Mouse (Mus musculus): ENCODE results near the gene Apba1. TPM values are rescaled to one million over a fixed set of nuclear protein-coding genes. Genes with fewer than 3 reads are reported as not detected.

Gene Apba1
- polyA plus RNA-seq, 2 experiments, result 0.55 to 2.5 TPM

DNA sequence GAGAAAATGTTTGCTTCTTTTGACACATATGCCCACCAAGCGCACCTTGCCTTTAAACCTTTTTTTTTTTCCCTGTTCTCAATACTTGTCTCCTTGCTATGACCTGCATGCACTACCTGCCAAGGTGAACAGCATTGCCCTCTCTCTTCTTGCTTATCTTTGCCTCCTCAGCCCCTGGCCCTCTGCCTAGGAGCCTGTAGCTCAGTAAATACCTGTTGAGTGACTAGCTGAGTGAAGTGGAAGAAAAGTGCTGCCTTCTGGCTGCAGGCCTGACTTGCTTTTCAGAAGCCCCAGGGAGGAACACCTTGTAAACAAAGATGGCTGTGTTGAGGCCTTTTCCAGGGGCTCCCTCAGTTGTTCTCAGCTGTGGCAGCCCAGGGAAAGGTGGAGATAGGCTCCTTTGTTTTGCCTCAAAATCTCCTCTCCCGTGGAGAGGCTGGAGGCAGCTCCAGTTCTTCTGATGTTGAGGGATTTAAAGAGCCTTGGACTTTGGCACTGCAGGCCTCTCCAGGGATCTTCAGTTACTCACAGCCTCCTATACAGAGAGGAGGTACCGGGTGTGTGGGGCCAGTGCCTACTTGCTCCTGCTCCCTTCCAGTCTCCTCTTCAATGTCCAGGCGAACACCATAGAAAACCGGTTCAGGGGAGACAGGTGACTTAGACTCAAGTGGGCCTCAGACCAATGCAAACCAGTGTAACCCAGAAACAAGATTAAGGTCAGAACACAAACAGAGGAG lies 209.6 kb downstream of the Apba1 start:
- Histone ChIP-seq H3K4me3 (replicated peaks; ENCODE audit: low read length) (no peak overlapping the region), H3K27me3 (ENCODE audit: control insufficient read depth, insufficient read depth, low read length) (no peaks in the 10 kb centered on the region), H3K4me2 (replicated peaks; ENCODE audit: low read depth, low read length, severe bottlenecking) (no peak overlapping the region), H3K36me3 (ENCODE audit: control insufficient read depth, insufficient read depth, low read length) (no peaks in the 10 kb centered on the region), H3K27ac (replicated peaks; ENCODE audit: low read depth, low read length) (no peak overlapping the region), H3K9ac (ENCODE audit: low read depth, low read length, severe bottlenecking) (no peak overlapping the region), H3K9me3 (ENCODE audit: control insufficient read depth, low read length) (no peaks in the 10 kb centered on the region), H3K4me1 (ENCODE audit: control insufficient read depth, insufficient read depth, low read length) (peaks cover 9% of the 10 kb centered on the region; the same call in 1 of the 2 replicates)
- whole genome bisulfite sequencing, result 67% methylated on average over 5 of the region's 5 CpGs
- no peak for TF ChIP-seq POLR2A (IDR thresholded peaks at IDR 0.05; ENCODE audit: borderline replicate concordance, extremely low read depth, insufficient read depth, insufficient read length)
- ATAC-seq (ENCODE audit: low FRiP score, low read depth), result no peak
- no peak for DNase-seq (ENCODE audit: low spot score)

DNA sequence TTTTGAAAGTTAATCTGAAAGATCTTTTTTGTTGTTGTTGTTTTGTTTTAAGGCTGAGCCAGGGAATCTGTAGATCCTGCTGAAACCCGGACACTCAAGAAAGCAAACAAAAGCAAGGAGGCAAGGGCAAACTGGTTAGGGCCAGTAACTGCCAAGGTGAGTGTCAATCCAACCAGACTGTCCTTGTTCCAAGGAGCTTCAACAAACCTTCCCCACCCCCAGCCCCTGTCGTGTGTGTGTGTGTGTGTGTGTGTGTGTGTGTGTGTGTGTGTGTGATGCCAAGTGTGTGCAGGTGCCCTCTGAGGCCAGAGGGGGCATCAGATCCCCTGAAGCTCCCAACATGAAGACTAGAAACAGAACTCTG lies 210.2 kb downstream of the Apba1 start:
- DNase-seq (ENCODE audit: low spot score) (no peak), ATAC-seq (ENCODE audit: low FRiP score, low read depth) (no peak)
- no peak overlapping the region for H3K9ac ChIP-seq (ENCODE audit: low read depth, low read length, severe bottlenecking)
- no peak overlapping the region for H3K4me3 ChIP-seq (replicated peaks; ENCODE audit: low read length)
- no peak overlapping the region for H3K4me2 ChIP-seq (replicated peaks; ENCODE audit: low read depth, low read length, severe bottlenecking)
- WGBS, result 86% methylated on average over 2 of the region's 2 CpGs
- peaks cover 11% of the 10 kb centered on the region; the same call in 1 of the 2 replicates for H3K4me1 ChIP-seq (ENCODE audit: control insufficient read depth, insufficient read depth, low read length)
- no peaks in the 10 kb centered on the region for H3K27me3 ChIP-seq (ENCODE audit: control insufficient read depth, insufficient read depth, low read length)
- no peak for TF ChIP-seq POLR2A (IDR thresholded peaks at IDR 0.05; ENCODE audit: borderline replicate concordance, extremely low read depth, insufficient read depth, insufficient read length)
- H3K27ac ChIP-seq (replicated peaks; ENCODE audit: low read depth, low read length), result no peak overlapping the region
- no peaks in the 10 kb centered on the region for H3K36me3 ChIP-seq (ENCODE audit: control insufficient read depth, insufficient read depth, low read length)
- no peaks in the 10 kb centered on the region for H3K9me3 ChIP-seq (ENCODE audit: control insufficient read depth, low read length)

DNA sequence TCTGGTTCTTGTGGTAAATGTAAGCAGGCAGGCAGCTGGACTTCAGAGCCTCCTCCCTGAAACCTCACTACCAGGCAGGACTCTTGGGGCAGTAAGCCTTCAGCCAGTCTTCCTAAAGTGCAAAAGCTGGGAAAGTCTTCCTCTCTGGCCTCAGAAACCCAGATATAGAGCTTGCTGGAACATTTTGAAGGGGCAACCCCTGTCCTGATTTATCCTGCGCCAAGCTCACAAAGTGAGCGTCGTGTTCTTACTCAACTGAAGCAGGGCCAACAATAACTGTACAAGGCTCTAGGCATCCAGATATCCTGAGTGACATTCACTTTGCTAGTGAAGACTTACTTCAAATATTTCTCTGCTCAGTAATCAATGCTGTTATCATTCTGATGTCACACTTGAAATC lies 211.7 kb downstream of the Apba1 start:
- H3K9me3 ChIP-seq (ENCODE audit: control insufficient read depth, low read length), result no peaks in the 10 kb centered on the region
- no peaks in the 10 kb centered on the region for H3K27me3 ChIP-seq (ENCODE audit: control insufficient read depth, insufficient read depth, low read length)
- DNase-seq (ENCODE audit: low spot score), result no peak
- H3K27ac ChIP-seq (replicated peaks; ENCODE audit: low read depth, low read length), result no peak overlapping the region
- no peak for ATAC-seq (ENCODE audit: low FRiP score, low read depth)
- no peak overlapping the region for H3K9ac ChIP-seq (ENCODE audit: low read depth, low read length, severe bottlenecking)
- WGBS, result 94% methylated on average over 3 of the region's 3 CpGs
- H3K36me3 ChIP-seq (ENCODE audit: control insufficient read depth, insufficient read depth, low read length), result no peaks in the 10 kb centered on the region
- TF ChIP-seq POLR2A (IDR thresholded peaks at IDR 0.05; ENCODE audit: borderline replicate concordance, extremely low read depth, insufficient read depth, insufficient read length), result no peak
- peaks cover 11% of the 10 kb centered on the region; the same call in 1 of the 2 replicates for H3K4me1 ChIP-seq (ENCODE audit: control insufficient read depth, insufficient read depth, low read length)
- H3K4me3 ChIP-seq (replicated peaks; ENCODE audit: low read length), result no peak overlapping the region
- no peak overlapping the region for H3K4me2 ChIP-seq (replicated peaks; ENCODE audit: low read depth, low read length, severe bottlenecking)

DNA sequence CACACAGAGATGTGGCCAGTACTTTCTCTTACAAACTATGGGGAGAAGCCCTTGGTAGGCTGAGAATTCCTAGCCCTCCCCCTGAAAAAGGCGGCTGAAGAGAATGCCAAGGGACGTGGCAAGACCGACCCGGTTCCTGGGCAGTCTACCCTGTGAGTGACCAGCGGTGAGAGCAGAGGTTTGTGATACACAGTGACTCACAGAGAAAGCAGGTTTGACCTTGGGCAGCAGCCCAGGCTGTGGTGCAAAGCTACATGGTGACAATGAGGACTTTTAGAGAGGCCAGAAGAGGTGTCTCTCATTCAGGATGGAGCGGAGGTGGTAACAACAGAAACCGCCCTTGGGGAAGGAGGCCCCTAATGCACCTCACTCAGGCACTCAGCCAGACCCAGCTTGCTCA lies 212.7 kb downstream of the Apba1 start:
- no peak overlapping the region for H3K9ac ChIP-seq (ENCODE audit: low read depth, low read length, severe bottlenecking)
- no peak overlapping the region for H3K4me2 ChIP-seq (replicated peaks; ENCODE audit: low read depth, low read length, severe bottlenecking)
- ATAC-seq (ENCODE audit: low FRiP score, low read depth), result no peak
- no peaks in the 10 kb centered on the region for H3K27me3 ChIP-seq (ENCODE audit: control insufficient read depth, insufficient read depth, low read length)
- WGBS, result 89% methylated on average over 7 of the region's 7 CpGs
- H3K36me3 ChIP-seq (ENCODE audit: control insufficient read depth, insufficient read depth, low read length), result no peaks in the 10 kb centered on the region
- H3K4me1 ChIP-seq (ENCODE audit: control insufficient read depth, insufficient read depth, low read length), result peaks cover 11% of the 10 kb centered on the region; the same call in 1 of the 2 replicates
- DNase-seq (ENCODE audit: low spot score), result no peak
- no peak overlapping the region for H3K27ac ChIP-seq (replicated peaks; ENCODE audit: low read depth, low read length)
- H3K4me3 ChIP-seq (replicated peaks; ENCODE audit: low read length), result no peak overlapping the region
- H3K9me3 ChIP-seq (ENCODE audit: control insufficient read depth, low read length), result no peaks in the 10 kb centered on the region
- TF ChIP-seq POLR2A (IDR thresholded peaks at IDR 0.05; ENCODE audit: borderline replicate concordance, extremely low read depth, insufficient read depth, insufficient read length), result no peak

DNA sequence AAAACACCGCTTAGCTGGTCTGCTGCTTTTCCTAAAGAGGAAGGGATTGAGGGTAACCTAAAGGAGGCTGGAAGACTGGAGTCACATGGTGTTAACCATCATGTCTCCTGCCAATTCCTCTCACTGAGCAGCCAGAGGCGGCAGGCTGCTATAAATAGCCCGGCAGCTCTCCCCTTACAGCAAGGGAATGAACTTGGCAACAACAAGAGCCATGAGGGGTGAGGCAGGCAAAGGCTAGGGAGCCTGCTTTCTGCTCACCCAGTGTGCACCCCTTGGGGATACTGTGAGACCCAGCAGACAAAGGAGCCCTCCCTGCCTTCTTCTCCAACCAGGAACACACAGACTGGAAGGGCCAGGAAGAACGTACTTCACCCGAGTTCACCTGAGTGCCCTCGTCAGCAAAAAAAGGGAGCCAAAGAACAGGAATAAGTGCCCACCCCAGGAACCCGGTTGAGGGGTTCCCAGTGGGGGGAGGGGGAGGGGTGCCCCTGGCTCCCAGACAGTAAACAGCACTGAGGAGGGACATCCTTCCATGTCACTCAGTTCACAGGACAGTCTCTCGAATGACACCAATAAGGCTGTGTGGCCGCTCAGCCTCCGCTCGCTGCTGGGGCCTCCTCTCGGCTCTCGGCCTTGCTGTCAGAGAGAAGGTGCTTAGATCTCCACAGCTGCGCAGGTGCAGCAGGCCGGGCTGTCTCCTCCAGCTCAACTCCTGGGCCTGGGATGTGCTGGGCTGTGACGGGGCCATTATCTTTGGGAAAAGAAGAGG lies 214.4 kb downstream of the Apba1 start:
- no peak overlapping the region for H3K9ac ChIP-seq (ENCODE audit: low read depth, low read length, severe bottlenecking)
- WGBS, result 62% methylated on average over 15 of the region's 16 CpGs
- ATAC-seq (ENCODE audit: low FRiP score, low read depth) (peak; percentile 72), DNase-seq (ENCODE audit: low spot score) (peak; percentile 71)
- TF ChIP-seq POLR2A (IDR thresholded peaks at IDR 0.05; ENCODE audit: borderline replicate concordance, extremely low read depth, insufficient read depth, insufficient read length), result no peak
- H3K4me2 ChIP-seq (replicated peaks; ENCODE audit: low read depth, low read length, severe bottlenecking), result no peak overlapping the region
- no peaks in the 10 kb centered on the region for H3K27me3 ChIP-seq (ENCODE audit: control insufficient read depth, insufficient read depth, low read length)
- H3K4me1 ChIP-seq (ENCODE audit: control insufficient read depth, insufficient read depth, low read length), result peaks cover 12% of the 10 kb centered on the region; the same call in 1 of the 2 replicates
- no peak overlapping the region for H3K4me3 ChIP-seq (replicated peaks; ENCODE audit: low read length)
- H3K36me3 ChIP-seq (ENCODE audit: control insufficient read depth, insufficient read depth, low read length), result no peaks in the 10 kb centered on the region
- 0 out of 2 replicates have a peak overlapping the region, but pooled peaks have one; percentile 3 for H3K27ac ChIP-seq (replicated peaks; ENCODE audit: low read depth, low read length)
- H3K9me3 ChIP-seq (ENCODE audit: control insufficient read depth, low read length), result no peaks in the 10 kb centered on the region
